Mouse (Mus musculus) small intestine, adult 2 months (tissue): ENCODE data around the gene Mgrn1.

ENCODE experiments used
- CTCF ChIP-seq: fragments of 200-500 bp; IDR thresholded peaks from 2 replicates; pipeline ENCODE4 v1.5.1; 2012; ENCODE audit warnings: low read depth, mild to moderate bottlenecking, control low read depth, inconsistent platforms, low read length, moderate library complexity, mixed read lengths; ENCODE audit not compliant: insufficient replicate concordance, insufficient read length; ENCODE audit errors: extremely low read depth
- POLR2A ChIP-seq: fragments of 200-500 bp; IDR thresholded peaks from 2 replicates; pipeline ENCODE4 v1.6.1; 2012; ENCODE audit warnings: low read depth, mild to moderate bottlenecking, control low read depth, inconsistent platforms, low read length, moderate library complexity

DNA sequence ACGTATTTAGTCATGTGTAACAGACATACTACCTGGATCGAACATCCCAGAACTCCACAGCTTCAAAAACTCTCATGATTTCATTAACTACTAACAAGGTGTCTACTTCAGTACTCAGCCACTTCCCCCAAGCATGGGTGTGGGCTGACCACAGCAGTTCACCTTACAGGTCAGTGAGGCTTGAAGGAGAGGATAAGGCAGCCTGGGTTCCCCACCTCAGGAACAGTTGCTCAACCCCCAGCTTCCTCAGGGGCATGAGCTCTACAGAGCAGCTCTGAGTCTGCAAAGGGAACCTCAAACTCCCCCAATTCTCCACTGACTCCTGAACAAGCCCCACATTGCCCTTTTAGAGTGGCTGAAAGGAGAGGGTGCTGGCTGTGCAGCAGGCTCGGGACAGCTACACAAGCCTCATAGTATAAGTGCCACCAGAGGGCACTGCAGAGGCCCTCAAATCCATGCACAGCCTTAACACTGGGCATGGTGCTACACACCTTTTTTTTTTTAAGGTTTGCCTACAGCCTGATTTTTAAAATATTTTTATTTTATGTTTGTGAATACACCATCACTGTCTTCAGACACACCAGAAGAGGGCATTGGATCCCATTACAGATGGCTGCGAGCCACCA is 93.8 kb downstream of the Mgrn1 start:
- TF ChIP-seq CTCF (peak; percentile 74; the same call in 1 of the 2 replicates), POLR2A (no peak)
